Mouse (Mus musculus) heart, adult 18-20 months (tissue): ENCODE measurements around the gene Gm29866. TPM values are rescaled to one million over a fixed set of nuclear protein-coding genes. Genes with fewer than 3 reads are reported as not detected.
"Not testable (repeated sequence)": the region's sequence is repeated elsewhere in the genome, so short reads cannot be mapped to it uniquely, and the experiment has no call there.

Experiments used
- DNase-seq, 2 experiments: peaks; one replicate each; pipeline ENCODE4 v3.0.0; 2021 to 2022; ENCODE audit warnings: mixed read lengths in 1 of 2
- long read RNA-seq, 2 experiments: library from polyadenylated mRNA; stranded (forward); transcript quantifications; one replicate each; pipeline ENCODE4 v2.0.0; 2021
- total RNA-seq, 2 experiments: library from RNA; stranded (reverse); gene quantifications; 2 replicates each; pipeline ENCODE4 v1.2.3; 2021

Gene Gm29866
- not detected for total RNA-seq
- long read RNA-seq, experiment 1: 0 reads
- long read RNA-seq, experiment 2: 0 reads

- not testable (repeated sequence) for DNase-seq
These were observed at the start of gene Gm29866 for GRCm38 (mm10) chrY:20993557-20993956. Gm29866 (minus strand) TSS chrY:20993657.

Other genes with a start within 250 kb of the Gm29866 start
- gene Gm20909, start 170.9 kb upstream of the Gm29866 start, total RNA-seq: not detected
- gene Gm20865, start 247.9 kb upstream of the Gm29866 start, total RNA-seq: not detected